Mouse (Mus musculus): Measurements from ENCODE around the gene Csgalnact2. TPM values are rescaled to one million over a fixed set of nuclear protein-coding genes. Genes with fewer than 3 reads are reported as not detected.

Gene Csgalnact2
- 10 to 100 TPM; 25.3 to 26.7 TPM for total RNA-seq (2021)
- long read RNA-seq, experiment 1, transcript Csgalnact2-201 (8 exons, 3,661 nt) = major isoform, 15 of 27 reads
- long read RNA-seq, experiment 1, partial matches to known transcripts = 1 of 27 reads
- long read RNA-seq, experiment 1, other reads (novel, unspliced or antisense) = 11 of 27 reads
- long read RNA-seq, experiment 2, transcript Csgalnact2-201 (8 exons, 3,661 nt) = major isoform, 22 of 44 reads
- long read RNA-seq, experiment 2, partial matches to known transcripts = 3 of 44 reads
- long read RNA-seq, experiment 2, other reads (novel, unspliced or antisense) = 19 of 44 reads

DNA sequence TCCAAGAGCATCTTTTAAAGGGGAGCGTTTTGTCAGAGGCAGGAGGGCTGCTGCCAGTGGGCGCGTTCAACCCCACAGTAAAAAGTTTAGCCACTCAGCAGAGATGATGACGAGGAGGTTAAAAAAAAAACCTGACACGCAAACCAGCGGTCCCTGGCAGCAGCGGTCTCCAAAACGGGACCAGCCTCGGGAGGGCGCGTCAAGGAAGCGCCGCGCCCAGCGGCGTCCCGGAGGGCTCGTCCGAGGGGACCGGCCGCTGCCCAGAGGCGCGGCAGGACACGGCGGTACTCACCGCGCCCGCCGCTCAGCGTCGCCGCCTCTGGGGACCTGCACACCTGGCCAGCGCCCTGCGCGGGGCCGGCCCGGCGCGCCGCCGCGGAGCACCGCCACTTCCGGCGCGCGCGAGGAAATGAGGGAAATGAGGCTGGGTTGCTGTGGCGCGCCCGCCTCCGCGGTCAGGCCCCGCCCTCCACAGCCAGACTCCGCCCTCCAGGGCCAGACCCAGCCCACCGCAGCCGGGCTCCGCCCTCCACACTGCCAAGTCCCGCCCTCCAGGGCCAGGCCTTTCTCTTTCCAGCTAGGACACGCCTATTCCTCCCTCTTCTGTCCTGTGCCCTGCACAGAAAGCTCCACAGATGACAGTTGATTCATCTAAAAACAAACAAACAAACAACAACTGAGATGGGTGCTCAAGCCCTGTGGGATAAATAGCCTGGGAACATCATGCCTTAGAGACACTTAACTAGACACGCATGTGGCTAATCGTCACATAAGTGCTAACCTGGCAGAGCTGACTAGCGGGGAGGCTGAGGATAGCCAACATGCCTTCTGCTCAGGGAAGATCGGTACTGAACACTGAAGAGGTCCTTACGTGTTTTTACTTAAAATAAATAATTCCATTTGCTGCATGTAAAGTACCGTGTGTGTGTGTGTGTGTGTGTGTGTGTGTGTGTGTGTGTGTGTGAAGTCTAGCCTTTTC, at the start of gene Csgalnact2:
Csgalnact2 (minus strand) TSS at position 410 of the 979 bp plus-strand sequence.
- peak; percentile 92 for DNase-seq

DNA sequence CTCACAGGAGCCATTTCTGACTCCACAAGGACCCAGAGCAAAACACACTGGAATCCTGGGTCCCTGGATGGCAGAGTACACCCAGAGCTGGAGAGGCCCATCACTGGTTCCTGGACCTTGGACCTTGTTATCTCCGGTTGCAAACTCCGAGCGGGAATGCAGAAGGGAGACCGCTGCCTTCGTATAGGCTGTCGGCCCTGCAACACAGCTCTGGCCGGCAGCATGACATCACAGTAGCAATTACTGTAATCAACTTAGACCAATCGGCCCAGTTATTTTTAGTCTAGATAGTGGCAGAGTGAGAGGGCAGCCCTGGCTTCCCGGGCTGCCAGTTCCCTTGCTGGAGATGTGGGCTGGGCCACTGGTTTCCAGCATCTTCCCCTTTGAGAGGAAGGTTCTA, 49.7 kb upstream of the Csgalnact2 start:
- DNase-seq = no peak

DNA sequence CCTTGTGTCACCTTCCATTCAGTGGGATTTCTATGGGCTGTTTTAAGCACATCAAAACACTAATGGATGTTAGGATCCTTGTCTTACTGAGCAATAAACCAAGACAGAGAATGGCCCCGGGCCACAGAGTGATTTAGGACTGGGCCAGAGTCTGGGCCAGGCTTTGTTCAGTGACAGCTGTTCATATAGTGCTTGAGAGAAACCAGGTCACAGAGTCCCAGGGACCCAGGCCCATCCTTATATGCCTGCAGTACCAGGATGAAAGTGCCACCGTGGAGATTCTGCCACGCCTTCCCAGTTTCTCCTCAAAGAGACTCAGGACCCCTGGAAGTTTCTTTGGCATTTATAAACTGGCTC, 48.3 kb upstream of the Csgalnact2 start:
- DNase-seq = no peak

DNA sequence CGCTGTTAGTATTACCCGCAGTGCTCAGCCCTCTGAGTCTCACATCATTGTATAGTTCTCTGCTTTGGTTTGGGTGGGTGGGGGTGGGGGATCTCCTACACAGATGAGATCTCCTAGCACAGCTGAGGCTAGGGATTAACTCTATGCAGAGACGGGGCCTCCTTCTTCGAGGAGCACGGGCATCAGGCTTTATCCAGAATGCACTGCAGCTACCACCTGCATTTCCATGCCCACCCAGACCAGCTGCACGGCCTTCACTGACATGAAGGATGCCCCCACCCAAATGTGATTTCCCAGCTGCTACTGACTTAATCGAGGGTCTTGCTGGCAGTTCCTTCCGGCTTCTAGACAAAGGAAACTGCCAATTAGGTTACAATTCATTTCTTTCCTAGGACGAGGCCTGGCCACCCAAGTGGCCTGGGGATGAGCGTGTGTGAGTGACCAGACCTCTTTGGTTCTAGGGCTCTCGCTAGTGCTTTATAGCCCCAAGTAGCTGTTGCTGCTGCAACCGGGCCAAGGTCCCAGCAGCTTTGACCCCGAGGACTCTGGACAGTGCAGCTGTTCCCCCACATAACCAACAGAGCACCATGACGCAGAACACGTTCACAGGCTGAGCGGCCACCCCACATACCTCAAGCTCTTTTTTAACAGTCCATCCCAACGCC, 47.8 kb upstream of the Csgalnact2 start:
- no peak for DNase-seq

DNA sequence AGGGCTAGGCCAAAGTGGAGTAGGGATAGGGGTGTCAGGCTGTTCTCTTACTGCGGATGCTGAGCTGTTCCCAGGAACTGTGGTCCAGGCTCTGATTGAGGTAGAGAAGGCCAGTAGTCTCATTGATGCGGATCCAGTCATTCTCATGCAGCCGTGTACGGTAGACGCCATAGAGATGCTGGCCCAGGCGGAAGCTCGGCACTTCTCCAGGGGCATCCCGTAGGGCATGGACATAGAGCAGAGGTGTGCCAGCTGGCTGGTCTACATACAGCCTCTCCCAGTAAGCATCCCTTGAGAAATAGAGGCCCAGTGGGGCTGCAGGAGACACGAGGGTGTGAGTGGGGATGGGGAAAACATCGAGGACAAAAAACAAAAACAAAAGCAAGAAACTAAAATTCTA, 45.2 kb upstream of the Csgalnact2 start:
- DNase-seq = no peak

DNA sequence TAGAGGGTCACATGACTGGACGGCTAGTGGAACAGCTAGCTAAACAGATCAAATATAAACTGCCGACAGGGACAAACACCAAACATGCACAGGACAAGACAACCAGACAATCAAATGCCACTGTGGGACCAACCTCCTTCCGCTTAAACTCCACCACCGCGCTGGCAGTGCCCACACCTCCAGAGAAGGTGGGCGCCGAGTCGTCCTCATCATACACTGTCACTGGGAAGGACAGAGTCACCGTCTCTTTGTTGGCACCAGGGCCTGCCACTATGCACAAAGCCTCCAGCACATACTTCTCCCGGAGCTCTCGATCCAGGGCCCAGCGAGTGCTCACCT, 41.1 kb upstream of the Csgalnact2 start:
- DNase-seq = no peak

DNA sequence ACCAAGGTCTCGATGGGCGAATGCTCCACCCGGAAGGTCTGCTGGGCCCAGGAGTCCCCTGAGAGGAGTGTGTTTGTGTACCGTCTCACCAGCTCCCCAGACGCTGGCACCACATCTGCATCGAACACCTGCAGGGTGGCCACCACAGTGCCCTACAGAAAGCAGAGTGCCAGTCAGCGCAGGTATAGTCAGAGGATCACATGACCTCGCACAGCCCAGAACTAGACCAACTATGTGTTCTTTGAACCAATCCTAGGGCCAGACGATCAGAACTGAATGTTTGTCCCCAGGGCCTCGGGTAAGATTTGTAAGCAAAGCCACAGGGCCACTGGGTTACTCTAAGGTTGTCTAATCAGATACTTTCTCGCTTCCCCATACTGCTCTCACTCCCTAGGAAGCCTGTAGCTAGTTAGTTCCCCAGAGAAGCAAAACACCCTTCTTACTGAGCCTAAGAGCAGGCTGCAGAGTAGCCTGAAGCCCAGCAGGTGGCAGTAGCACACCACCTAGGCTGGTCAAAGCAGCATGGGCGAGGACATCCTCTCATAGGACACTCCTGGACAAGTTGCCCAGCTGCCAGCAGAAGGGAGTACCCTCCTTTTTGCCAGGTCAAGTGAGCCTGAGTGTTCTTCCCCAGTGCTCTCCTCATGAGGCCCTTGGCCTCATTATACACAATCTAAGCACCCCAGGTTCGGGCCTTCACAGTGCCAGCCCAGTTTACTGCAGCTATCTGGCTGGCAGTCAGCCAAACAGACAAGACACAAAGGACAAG, 40.6 kb upstream of the Csgalnact2 start:
- DNase-seq = peak; percentile 67

DNA sequence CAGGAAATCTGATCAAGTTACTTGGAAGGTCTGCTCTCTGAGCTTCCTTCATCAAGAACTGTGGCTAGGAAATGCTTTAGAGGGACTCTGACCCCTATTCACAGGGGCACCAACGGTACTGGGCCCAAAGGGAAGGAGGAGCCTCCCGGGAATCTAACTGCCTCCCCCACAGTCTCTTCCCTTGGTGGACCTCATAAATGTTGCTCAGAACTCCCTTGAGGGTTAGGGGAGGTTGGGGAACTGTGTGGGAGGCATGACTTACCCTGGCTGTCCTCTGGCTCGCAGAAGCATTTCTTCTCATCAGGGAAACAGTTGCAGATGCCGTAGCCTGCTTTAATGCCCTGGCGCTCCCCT, 35.0 kb upstream of the Csgalnact2 start:
- no peak for DNase-seq

DNA sequence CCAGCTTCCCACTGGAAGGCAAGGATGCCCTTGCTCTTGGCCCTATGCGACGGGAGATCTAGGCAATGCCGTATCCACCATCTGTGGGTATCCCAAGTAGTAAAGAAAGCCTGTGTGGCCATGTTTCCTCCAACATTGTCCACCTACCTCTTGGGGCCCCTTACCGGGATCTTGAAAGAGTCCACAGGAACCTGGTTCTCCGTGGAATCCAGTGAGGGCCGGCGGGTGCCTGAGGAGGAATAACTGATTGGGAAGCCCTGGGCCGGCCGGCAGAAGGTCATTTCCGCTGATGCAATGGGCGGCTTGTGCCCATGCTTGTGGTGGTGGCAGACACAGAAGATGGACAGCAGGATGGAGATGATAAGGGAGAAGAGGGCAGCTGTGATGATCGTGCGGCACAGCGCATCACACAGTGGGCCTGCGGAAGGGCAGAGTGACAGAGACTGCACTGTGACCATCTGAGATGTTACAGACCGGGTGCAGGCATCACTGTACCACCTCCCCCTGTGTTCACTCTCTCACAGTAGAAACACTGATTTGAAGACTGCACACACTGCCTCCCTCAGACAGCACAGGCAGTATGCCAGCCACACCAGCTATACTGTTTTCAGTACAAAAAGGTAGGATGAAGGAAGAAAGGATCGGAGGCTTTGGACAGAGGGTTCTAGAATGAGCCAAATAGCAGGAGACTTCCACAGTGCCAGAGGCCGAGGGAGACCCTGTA, 34.5 kb upstream of the Csgalnact2 start:
- no peak for DNase-seq

DNA sequence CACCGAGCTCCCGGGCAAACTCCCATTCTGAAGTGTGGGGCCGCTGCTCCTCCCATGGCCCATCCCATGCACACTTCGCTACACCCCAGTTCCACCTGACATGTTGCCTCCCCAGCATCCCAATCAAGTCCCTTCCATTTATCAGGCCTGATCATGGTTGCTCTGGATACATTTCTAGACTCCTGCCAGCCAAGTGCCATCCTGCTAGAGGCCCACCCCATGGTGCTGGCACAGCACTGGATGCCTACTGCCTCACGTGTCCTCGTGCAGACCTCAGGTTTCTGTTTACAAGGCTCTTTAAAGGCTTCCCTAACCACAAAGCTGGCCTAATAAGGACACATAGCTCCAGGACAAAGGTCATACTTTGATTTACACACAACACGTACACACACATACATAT, 32.4 kb upstream of the Csgalnact2 start:
- no peak for DNase-seq

DNA sequence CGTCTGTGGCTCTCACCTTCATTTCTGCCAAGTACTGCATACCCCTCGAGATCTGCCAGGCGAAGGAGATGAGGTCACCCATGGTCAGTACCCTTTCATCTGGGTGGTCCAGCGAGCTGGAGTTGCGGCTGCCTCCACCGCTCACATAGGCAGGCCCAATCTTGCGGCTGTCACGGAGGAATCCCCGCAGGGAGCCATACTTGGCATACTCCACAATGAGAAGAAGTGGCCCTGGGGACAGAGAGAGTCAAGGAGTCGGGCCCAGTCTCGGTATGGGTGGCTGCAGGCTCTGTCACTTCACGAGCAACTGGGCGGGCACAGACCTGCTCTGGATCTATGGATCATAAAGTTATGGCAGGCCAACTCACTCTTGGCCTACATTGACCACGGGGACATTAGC, 29.2 kb upstream of the Csgalnact2 start:
- DNase-seq = no peak

DNA sequence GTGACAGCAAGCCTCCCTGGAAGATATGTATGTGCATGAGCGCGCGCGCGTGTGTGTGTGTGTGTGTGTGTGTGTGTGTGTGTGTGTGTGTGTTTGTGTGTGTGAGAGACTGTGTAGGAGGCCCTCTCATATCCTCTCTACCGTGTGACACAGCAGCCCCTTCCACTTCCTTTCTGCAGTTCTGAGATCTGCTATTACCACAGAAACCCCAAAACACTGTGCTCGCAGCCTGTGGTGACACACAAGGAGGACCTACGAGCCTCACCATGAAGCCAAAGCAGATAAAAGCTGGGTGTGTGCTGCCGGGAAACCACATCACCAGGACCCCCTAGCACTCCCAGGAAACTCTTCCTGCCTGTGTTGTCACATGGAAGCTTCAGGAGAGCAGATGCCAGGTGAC, 28.1 kb upstream of the Csgalnact2 start:
- DNase-seq = no peak

DNA sequence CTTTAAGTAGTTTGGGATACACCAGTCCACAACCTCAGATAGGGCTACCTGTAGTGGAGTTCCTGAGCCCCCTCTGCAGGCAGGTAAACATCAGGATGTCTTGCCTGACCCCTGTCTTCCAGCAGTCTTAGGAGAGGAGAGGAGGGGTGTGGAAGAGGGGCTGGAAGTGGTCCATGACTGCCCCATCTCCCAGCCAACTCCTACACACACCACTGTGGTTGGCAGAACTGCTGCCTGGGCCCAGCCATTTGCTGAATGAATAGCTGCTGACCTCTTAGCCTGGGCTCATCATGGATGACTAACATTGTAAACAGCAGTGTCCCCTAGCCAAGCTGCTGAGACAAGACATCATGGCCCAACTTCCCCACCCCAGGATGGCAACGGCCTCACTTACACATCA, 26.6 kb upstream of the Csgalnact2 start:
- DNase-seq = no peak

DNA sequence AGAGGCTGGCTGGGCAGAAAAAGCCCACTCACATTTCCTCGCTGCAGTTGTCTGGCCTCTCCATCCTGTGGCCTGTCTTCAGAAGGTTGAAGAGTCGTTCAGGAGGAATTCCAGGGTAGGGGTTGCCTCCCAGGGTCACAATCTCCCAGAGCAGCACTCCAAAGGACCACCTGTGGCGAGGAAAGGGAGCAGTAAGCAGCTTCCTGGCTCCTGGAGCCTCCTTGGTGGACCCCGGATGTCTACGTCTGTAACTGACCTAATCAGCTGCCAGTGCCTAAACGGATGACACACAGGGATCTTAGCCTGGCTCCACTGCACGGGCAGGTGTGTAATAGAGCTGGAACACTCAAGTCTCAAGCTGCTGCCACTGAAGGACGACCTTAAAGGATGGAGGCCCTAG, 25.8 kb upstream of the Csgalnact2 start:
- no peak for DNase-seq

DNA sequence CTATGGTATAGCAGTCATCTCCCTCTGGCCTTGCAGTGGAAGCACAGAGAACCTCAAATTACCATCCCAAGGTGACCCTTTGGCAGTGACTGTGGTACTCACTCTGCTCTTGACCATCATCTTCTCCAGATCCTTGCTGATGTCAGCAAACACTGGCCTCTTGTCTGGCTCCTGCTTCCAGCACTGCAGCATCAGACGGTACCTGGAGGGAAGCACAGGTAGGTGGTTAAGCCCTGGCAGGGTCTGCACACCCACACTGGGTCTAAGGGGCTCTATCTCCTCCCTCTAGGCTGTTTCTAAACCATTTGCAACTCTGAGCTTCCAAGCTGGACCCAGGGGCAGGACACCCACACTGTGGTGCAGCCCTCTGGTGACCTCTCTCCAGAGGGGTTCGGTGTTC, 24.1 kb upstream of the Csgalnact2 start:
- DNase-seq = no peak

DNA sequence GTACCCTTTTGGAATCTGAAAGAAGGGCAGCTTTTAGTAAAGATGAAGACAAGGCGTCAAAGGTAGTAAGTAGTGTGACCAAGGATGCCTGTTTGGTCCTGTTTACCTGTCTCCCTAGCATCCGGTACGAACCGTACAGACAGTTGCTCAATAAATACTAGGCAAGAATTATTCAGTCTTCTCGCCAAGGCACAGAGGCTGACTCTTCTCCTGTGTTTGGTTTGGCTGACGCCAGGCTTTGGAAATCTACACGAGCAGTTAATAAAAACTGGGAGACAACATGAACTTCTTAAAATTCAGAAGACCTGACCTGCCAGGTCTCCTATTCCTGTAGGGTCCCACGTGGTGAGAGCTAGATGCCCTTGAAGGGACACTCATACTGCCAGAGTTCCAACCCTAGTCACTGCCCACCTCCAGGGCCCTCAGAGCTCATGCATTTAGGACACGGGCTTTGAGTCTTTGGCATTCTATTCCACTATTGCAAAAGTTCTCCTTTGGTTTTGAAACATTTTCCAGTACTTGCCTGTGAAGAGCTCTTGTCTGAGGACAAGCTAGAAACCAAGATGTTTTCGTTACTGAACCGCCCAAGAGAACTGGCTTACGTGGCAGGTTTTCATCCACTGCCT, 23.6 kb upstream of the Csgalnact2 start:
- DNase-seq = no peak

DNA sequence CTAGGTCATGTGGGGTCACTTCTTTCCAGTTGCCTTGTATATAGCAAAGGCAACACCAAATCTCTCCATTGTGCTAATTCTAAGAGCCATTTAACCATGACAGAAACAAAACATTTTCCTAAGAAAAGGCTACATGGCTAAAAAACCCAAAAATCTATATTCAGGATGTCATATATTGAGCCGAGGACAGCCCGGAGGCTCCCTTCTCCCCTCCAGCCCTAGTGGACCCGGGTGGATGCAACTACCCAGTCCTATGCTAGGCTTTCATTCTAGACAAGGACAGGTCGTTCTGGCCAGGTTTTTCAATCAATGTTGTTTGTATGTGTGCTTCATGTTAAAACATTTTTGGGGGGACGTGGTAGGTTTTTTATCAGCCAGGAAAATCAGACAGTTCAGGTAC, 14.2 kb upstream of the Csgalnact2 start:
- DNase-seq = no peak

DNA sequence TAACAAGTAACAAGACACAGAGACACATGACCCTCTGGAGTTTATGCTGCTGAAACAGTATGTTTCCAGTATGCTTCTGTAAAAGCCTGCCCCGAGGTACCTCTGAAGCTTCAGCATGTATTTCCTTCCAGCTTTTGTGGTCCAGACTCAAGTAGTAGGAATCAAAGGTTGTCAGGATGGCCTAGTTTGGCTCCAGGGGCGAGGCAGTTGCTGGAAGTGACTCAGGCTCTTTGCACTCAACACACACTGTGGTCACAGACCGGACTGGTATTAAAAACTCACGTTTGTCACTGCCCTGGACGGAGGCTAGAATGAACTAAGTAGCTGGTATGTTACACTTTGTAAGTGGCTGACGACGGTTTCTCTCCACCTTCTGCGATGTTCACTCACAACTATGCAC, 12.0 kb upstream of the Csgalnact2 start:
- no peak for DNase-seq

DNA sequence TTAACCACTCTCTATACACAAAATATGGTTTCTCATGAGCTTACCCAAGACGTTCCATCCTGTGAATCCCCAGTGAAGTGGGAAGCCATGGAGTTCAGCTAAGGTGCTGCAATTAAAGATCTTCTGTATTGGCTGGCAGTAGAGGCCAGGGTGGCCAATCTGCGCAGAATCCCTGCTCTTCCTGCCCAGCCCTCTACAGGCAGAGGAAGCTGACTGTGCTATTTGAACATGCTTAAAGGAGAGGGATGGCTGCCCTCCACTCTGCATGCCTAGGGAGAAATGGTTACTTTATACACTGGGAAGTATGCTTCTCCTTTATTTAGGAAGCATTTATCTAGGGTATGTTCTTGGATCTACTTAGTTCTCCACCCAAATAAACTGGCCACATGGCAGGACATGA, 11.6 kb upstream of the Csgalnact2 start:
- no peak for DNase-seq

DNA sequence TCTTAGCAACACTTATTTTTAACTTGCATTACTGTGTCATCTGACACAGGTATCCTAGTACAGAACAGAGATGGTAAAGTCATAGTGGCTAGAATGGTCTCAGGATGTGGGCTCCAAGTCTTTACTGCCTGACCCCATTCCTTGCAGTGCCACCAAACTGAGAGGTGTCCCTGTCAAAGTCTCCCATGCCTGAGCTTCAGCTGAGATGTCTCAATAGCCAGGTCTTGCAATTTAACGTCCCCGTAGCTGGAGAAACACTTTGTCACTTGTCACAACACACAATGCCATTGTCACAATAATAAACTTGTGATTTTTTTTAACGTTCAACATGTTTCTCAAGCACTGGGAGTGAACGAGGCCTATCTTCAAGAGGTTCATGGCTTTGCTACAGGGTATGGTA, 11.2 kb upstream of the Csgalnact2 start:
- DNase-seq = no peak

DNA sequence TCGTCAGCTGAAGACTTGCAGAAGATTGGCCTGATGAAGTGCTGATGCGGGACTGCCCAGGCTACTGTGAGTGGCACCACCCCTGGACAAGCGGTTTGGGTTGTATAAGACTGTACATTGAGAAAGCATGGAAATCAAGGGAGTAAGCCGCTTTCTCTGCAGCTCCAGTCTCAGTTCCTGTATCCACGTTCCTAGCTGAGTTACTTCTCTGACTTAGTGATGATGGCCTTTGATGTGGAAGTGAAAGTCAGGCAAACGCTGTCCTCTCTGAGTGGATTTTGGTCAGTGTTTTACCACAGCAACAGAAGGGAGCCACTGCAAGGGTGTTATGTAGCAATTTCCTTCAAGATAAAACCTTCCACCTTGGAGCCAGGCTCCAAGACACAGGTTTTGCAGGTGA, 2.0 kb upstream of the Csgalnact2 start:
- DNase-seq = no peak

All from gastrocnemius, postnatal 25 days (tissue).